Mouse (Mus musculus) urinary bladder, adult 2 months (tissue): ENCODE data around the gene Aatk. TPM values are rescaled to one million over a fixed set of nuclear protein-coding genes. Genes with fewer than 3 reads are reported as not detected.

Experiments
- polyA plus RNA-seq: library from polyadenylated mRNA; depleted of rRNA; stranded (reverse); fragments of >200 nt; gene quantifications from 2 replicates; pipeline ENCODE4 v1.2.3, GENCODE M21; 2012; rRNA removed

Aatk gene
- polyA plus RNA-seq, 1 experiment = 15.2 TPM

Other genes with a start within 250 kb of the Aatk start
- gene Chmp6, start 133.7 kb downstream of the Aatk start, polyA plus RNA-seq = 35.3 and 38.0 TPM in 2 replicates
- 35.1 and 39.0 TPM in 2 replicates for gene Baiap2, start 104.4 kb downstream of the Aatk start, polyA plus RNA-seq
- gene Cep131, start 39.7 kb upstream of the Aatk start, polyA plus RNA-seq = 7.6 and 10.5 TPM in 2 replicates
- gene Tepsin, start 51.6 kb upstream of the Aatk start, polyA plus RNA-seq = 36.5 and 38.5 TPM in 2 replicates
- gene Ndufaf8, start 51.8 kb upstream of the Aatk start, polyA plus RNA-seq = 47.2 and 49.0 TPM in 2 replicates
- 60.0 and 72.0 TPM in 2 replicates for gene Slc38a10, start 104.2 kb upstream of the Aatk start, polyA plus RNA-seq
- 4.3 and 8.2 TPM in 2 replicates for gene Bahcc1, start 185.8 kb upstream of the Aatk start, polyA plus RNA-seq